Mouse (Mus musculus): ENCODE results near the gene Dop1a.
"Not testable (repeated sequence)": the region's sequence is repeated elsewhere in the genome, so short reads cannot be mapped to it uniquely, and the experiment has no call there.

The Dop1a gene

DNA sequence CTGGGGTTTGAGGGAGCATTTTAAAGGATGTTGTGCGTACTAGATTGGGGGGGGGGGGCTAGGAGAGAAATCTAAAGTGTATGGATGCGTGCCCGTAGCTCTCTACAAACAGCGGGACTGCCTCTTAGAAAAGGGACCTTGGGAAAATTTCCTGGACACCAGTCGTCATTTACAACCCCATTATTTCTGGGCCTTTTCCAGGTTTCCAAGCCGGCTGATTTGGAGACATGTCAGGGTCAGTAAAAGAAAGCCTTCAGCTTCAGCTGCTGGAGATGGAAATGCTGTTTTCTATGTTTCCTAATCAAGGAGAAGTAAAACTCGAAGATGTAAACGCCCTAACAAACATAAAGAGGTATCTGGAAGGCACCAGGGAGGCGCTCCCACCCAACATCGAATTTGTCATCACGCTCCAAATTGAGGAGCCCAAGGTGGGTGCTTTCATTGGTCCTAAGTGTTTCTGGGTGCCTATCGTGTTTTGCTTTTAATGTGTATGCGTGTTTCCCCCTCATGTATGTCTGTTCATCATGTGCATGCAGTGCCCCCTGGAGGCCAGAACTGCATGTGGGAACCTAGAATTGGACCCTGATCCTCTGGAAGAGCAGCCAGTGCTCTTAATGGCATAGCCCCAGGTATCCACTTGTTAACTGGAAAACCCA is 105.8 kb downstream of the Dop1a start:
- intact Hi-C loops (cut with DNase I) = loop anchor here (5.0 to 10.0 kb wide), 2 partner anchors 105 to 798 kb away; partner anchors contain the start of gene Dop1a

GRCm38 (mm10) chr9:86573616-86574303 is 106.8 kb downstream of the Dop1a start:
- intact Hi-C loops (cut with DNase I) = loop anchor here (5.0 to 10.0 kb wide), 2 partner anchors 106 to 799 kb away; partner anchors contain the start of gene Dop1a

DNA sequence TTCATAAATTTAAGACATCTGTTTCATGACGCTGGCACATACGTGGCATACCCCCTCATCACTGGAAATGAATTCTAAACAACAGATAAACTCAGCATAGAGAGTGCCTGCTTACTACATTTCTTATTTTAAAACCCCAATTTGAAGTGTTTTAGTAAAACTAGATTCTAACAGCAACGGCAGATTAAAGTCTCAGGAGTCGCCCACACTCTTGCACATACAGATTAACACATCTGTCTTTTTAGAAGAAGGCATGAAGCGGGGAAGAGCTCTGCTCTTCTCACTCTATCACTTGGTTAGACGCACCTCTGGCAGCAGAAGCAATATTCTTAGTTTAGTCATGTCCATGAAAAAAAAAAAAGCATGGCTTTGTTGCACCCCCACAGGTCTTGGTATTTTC is 108.2 kb downstream of the Dop1a start:
- intact Hi-C loops (cut with DNase I) = loop anchor here (10.0 kb wide), 1 partner anchor 800 kb away; no protein-coding TSS in a partner anchor

DNA sequence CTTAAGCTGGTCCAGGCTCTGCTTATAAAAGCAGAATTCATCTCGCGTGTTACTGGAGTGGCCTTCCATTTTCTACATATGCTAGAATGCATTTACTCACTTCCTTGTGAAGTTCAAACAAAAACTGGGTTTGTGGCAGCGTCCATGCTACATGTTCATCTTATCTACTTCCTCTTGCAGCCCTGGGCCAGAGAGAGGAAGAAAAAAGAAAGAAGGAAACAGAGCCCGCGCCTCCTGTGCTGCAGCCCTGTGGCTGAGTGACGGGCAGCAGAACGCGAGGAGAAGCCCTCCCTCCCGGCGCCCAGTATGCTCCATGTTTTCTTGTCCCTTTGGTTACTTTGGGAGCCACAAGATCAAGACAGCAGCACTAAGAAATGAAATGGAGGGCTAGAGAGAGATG is 112.7 kb downstream of the Dop1a start:
- intact Hi-C loops (cut with DNase I) = loop anchor here (10.0 kb wide), 1 partner anchor 805 kb away; no protein-coding TSS in a partner anchor

GRCm38 (mm10) chr9:86583740-86584139 is 116.8 kb downstream of the Dop1a start:
- intact Hi-C loops (cut with DNase I) = no loop called here

DNA sequence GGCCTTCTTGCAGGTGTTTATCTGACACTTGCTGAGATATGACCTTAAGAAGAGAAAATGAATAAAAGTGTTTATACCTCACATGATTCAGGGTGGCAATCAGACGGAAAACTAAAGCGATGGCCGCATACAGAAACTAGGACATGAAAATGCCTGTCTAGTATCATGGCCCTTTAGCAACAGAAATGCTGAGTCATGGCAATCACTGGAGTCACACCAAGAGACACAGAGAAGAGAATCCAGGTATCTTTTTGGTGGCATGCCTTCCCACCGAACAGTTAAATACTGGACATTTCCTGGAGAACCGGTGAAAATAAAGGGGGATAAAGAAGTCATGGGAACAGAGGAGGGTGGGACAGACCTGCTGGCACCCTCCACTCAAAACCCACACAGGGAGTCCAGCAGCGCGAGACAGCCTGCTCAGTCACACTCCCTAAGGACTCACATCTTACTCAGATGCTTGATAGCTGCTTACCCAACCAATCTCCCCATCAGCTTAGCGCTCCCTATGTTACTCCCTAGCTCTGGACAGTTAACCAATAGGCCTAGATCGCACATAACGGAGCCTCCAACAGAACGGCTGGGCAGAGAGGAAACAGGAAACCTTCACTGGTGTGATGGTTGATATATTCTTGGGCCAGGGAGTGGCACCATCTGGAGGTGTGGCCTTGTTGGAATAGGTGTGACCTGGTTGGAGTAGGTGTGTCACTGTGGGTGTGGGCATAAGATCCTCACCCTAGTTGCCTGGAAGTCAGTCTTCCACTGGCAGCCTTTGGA is 120.3 kb downstream of the Dop1a start:
- intact Hi-C loops (cut with DNase I) = no loop called here

DNA sequence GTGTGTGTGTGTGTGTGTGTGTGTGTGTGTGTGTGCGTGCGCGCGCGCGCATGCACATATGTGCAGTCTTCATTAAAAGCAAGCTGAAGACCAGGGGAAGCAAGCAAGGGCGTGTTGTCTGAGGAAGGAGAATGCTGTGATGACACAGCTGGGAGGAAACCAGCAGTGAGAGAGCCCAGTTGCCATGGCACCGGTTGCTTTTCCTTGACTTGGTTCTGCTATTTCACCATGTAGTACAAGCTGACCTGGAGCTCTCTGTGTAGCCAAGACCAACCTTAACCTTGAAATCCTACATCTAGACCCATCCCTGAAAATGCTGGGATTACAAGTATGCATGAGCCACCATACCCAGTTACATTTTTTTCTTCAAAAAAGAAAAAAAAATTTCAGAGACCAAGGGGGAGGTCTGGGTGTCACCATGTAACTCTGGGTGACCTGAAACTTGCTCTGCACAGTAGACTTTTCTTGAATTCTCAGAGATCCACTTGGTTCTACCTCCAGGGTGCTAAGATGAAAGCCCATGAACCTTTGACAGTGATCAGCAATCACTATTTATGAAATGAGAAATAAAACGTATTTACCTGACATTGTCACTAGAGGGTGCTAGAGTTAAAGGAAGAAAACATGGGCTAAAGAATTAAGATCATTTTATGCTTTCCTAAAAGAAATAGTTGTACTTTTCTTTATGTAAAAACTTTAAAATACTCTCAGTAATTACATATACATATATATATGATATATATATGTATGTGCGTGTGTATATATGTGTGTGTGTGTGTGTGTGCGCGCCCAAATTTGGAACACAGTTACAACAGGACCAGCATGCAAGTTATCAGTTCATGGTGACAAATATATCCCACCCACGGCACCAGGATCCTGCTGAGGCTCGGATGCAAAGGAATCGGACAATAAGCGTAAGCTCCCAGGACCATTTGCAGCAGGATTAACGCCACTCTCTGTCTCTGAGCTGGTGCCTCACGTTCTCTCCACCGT is 126.0 kb downstream of the Dop1a start:
- intact Hi-C loops (cut with DNase I) = loop anchor here (2.0 kb wide), 2 partner anchors 154 to 208 kb away; no protein-coding TSS in a partner anchor

GRCm38 (mm10) chr9:86594357-86594767 is 127.4 kb downstream of the Dop1a start:
- intact Hi-C loops (cut with DNase I) = not testable (repeated sequence)

DNA sequence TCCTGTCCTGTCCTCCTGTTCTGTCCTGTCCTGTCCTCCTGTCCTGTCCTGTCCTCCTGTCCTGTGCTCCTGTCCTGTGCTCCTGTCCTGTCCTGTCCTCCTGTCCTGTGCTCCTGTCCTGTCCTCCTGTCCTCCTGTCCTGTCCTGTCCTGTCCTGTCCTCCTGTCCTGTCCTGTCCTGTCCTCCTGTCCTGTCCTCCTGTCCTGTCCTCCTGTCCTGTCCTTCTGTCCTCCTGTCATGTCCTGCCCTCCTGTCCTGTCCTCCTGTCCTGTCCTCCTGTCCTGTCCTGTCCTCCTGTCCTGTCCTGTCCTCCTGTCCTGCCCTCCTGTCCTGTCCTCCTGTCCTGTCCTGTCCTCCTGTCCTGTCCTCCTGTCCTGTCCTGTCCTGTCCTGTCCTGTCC is 130.0 kb downstream of the Dop1a start:
- intact Hi-C loops (cut with DNase I) = not testable (repeated sequence)

GRCm38 (mm10) chr9:86599723-86600303 is 132.9 kb downstream of the Dop1a start:
- intact Hi-C loops (cut with DNase I) = no loop called here
